Mouse (Mus musculus): Measurements from ENCODE around the gene Ncoa6. TPM values are rescaled to one million over a fixed set of nuclear protein-coding genes. Genes with fewer than 3 reads are reported as not detected.
"Not testable (repeated sequence)": the region's sequence is repeated elsewhere in the genome, so short reads cannot be mapped to it uniquely, and the experiment has no call there.

Ncoa6 gene
- total RNA-seq (2021), result 10 to 100 TPM; 38.2 to 39.7 TPM
- long read RNA-seq, experiment 1, partial matches to known transcripts, result 2 of 4 reads
- long read RNA-seq, experiment 1, other reads (novel, unspliced or antisense), result 2 of 4 reads
- long read RNA-seq, experiment 2, partial matches to known transcripts, result 4 of 8 reads
- long read RNA-seq, experiment 2, other reads (novel, unspliced or antisense), result 3 of 8 reads

DNA sequence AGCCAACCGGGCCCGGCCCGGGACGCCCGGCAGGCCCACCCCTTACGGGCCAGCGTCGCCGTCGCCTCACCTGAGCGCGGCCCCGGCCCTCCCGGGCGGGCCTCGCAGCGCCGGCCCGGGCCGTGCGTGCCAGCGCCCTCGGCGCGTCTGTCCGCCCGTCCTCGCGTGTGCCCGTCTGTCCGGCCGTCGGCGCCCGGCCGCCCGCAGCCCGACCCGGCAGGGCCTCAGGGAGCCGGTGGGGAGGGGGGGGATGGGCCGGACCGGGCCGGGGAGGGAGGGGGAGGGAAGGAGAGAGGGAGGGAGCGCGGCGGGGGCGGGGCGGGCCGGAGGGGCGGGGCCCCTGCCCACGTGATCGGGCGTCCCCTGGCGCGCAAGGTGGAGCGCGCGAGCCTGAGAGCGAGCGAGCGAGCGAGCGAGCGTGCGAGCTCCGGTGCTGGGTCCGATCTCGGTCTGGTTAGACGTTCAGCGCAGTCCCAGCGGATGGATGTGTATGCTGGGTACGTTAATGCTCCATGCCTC lies at the start of gene Ncoa6:
Gene Ncoa6, minus strand, starts transcription at position 325 of the 519 bp plus-strand sequence.
- DNase-seq (ENCODE audit: low spot score in 2 of 2), result peak; percentile 53 to 74

DNA sequence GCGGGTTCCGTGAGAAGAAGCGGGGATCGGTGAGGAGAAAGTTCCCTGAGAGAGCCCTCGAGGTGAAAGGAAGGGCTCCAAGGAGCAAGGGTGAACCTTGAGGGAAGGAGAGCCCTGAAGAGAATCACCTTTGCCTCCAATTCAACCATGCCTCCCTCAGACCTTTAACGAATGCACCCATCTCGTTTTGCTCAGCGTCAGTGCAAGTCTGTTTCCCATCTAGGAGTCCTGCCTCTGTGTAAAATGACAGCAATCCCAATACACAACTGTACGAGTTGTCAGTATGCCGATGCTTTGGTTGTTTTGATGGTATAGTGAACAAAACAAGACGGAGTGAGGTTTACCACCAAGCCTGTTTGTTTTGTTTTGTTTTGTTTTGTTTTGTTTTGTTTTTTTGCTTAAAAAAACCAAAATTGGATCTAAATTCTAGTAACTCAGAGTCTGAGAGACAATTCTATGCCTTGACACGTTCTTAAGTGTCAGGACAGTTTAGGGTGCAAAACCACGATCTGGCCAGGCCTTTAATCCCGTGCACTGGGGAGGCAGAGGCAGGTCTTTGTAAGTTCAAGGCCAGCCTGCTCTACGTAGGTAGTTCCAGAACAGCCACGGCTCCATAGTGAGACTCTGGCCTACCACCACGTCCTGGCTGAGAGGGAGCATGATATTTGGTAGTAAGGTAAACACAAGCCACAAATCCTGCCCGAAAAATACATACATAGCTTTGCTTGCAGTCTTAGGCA lies 45.0 kb upstream of the Ncoa6 start:
- no peak for DNase-seq (ENCODE audit: low spot score in 2 of 2)

DNA sequence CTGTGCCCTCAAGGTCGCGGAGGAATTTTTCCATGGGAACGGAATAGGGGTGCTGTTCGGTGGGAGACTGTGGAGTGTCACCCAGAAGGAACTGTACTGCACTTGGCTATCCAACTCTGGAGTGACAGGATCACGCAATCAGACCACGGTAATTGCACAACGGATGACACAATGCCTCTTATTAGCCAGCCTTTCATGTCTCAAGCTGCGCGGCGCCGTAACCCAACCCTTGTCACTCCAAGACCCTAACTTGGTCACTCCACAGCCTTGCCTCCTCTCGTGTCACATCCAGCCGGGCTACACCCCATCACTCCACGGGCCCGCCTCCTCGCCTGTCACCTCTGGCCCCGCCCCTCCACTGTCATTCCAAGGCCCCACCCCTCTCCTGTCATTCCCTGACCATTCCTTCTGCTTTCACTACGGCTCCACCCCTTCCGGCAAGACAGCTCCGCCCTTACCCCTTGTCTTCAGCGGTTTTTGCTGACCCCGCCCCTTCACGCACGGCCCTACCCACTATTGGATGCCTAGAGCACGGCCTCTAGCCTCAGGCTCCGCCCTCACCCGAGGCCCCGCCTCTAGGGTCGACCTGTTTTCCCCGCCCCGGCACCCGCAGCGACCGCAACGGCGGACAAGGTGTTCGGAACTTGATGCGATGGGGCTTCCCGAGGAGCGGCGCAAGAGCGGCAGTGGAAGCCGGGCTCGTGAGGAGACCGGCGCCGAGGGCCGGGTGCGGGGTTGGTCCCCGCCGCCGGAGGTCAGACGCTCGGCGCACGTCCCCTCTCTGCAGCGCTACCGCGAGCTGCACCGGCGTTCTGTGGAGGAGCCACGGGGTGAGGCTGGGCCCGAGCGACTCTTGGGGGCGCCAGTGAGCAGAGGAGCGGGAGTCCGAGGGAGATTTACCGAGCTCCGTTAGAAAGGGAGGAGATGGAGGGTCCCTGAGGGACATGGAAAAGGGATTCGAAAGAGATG lies 44.0 kb upstream of the Ncoa6 start, which contains the start of the genes Acss2 and Ggt7:
Gene Acss2, plus strand, starts transcription at position 494 of the 969 bp plus-strand sequence.
Gene Ggt7, minus strand, starts transcription at position 783 of the 969 bp plus-strand sequence.
- peak; percentile 89 to 98 for DNase-seq (ENCODE audit: low spot score in 2 of 2)

DNA sequence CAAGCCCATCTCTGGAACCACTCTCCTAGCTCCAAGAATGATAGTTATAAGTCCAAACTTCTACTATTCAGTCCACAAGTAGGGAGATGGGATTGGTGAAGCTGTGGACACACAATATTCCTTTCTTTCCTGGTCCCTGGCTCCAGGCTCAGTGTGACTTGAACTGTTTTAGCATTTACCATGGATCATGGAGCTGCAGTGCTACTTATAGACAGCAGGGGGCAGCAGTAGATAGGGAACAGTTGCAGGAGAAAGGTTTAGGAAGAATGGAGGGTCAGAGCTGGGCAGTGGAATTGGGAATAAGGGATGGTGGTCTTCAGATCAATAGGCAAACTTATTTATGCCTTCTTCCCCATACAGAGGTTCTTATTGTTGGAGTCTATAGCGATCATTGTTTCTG lies 42.2 kb upstream of the Ncoa6 start:
- DNase-seq (ENCODE audit: low spot score in 2 of 2), result peak in 1 of 2 experiments; percentile 51

DNA sequence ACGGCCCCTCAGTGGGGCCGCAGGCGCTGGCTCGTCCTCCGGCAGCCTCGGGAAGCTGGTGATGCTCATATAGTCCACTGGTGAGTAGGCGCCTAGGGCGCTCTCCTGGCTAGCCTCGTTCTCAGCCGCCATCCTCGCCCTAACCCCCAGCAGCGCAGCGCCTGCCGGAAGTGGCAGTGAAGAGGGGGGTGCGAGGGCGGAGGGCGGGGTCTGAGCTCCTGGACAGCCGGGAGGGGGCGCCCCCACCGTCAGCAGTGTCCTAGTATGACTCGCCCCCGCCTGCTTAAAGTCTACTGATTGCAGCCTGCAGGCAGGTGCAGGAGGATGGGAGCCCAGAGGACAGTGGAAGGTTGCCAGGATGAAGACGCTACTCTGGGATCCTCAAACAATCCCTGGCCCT lies 41.0 kb upstream of the Ncoa6 start:
- DNase-seq (ENCODE audit: low spot score in 2 of 2), result peak; percentile 67 to 71

DNA sequence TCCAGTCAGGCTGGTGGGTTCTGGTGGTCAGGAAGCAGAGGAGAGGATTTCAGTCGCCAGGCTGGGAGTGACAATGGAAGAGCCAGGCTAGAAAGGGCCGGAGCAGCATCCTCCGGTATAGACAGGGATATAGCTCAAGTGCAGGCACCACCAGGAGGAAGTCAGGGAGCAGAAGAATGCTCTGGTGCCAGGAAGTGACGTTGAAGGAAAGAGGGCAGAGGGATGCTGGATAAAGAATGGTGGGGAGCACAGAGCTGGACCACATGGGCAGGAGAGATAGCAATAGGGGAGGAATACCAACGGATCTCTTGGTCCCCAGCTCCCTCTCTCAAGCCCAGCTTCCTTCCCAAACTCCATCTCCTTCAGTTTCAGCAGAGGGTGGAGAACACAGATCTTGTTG lies 39.8 kb upstream of the Ncoa6 start:
- DNase-seq (ENCODE audit: low spot score in 2 of 2), result no peak

DNA sequence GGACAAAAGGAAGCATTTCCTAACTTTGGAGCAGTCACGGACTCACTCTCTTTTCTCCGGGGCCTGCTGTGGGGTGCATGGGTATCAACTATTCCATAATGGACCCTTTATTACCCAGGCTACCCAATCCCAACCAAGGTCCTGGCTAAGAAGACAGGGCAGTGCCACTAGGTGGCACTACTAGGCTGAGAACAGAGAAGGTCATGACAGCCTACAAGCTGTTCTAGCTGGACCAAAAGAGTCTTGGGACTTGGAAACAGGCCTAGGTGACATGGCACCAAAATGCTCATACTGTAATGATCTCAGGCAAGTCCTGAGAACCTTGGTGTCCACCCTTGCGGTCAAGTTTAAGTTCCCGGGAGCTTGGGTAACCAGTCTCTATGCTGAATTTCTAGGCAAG lies 38.8 kb upstream of the Ncoa6 start:
- DNase-seq (ENCODE audit: low spot score in 2 of 2), result no peak

DNA sequence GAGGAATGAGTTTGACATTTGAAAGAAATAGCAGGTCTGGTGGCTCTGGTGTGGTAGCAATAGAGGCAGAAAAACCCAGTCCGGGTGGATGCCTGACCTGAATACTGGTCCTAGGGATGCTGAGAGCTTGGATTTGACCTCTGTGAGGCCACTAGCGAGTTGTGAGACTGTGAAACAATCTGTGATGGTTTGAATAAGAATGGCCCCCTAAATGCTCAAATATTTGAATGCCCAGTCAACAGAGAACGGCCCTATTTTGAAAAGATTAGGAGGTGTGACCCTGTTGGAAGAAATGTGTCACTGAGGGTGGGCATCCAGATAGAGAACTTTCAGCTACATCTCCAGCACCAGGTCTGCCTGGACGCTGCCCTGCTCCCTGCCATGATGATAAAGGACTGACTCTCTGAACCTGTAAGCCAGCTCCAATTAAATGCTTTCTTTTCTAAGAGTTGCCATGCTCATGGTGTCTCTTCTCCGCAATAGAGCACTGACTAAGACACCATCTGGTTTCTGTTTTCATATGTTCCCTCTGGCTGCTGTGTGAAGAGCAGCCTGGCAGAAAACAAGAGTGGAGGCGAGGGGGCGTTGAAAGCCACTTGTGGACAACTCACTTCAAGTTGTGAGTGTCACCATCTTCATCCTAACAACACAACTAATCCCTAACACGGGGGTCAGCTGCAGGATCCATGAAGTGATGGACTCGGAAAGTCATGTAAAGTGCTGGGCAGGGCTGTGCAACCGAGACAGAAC lies 34.2 kb upstream of the Ncoa6 start:
- no peak for DNase-seq (ENCODE audit: low spot score in 2 of 2)

DNA sequence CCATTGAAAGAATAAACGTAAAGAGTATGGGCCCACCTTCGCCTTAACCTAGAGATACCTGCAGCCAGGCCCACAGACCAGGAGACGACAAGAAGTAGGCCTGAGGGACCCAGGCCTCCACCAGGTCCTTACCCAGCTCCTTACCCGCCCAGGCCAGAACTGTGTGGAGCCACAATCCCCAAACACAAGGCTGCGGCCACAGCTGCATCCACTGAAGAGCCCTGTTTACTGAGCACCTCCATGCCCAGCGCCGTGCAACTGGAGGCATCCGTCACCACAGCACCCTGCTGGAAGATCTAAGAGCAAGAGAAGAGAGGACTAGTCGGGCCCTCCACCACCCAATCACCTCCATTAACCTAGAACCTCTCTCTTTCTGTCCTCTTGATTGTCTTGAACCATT lies 32.1 kb upstream of the Ncoa6 start:
- DNase-seq (ENCODE audit: low spot score in 2 of 2), result no peak

DNA sequence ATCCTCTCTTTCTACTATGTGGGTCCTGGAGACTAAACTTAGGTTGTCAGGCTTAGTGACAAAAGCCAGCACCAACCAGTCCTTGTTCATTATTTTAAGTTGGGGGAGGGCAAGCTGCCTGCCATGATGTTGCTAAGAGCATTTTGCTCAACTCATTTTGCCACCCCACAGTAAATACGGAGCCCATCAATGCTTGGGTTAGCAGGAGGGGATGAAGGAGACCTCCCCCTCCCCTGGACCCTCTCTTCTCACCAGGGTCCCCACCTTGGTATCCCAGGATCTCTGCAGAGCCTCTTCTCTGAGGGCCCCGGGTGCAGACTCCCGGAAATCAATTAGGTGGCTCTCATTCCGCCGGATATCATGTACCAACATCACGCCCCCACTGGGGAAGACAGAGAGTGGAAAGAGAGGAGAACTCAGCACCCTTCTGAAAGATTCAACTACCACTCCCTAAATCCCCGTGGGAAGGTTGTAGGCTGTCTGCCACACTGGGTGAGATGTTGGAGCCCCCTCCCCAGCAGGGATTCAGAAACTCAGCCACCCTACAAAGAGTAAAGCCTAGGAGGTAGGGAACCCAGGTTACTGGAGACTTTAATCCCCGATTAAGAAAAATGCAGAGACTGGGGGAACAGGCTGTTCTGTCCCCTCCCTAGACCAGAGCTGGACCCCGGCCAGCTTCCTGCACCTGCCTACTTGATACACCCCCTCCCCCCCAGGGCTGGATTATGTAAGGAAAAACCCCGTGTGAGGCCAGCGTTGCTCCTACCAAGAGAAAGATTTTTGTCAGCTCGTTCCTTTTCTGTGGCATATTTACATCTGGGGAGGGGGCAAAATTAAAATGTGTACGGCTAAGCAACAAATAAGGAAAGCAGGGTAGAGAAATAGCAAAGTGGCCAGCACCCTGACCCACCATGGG lies 31.0 kb upstream of the Ncoa6 start:
- DNase-seq (ENCODE audit: low spot score in 2 of 2), result no peak

DNA sequence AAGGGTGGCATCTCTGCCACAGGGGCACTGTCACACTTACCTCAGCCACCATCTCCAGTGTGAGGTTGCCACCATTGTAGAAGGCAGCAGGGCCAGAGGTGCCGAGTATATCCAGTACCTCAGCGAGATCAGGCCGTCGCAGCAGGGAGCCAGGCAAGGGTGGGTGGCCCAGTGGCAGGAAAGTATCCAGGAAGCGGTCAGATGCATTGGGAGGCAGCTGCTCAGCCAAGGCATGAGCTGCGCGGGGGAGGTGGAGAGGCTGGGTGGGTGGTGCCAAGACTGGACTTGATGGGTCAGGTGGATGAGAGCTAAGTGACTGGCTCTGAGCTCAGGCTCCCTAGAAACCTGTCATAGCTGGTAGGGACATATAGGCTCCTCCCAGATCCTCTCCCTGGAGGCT lies 28.9 kb upstream of the Ncoa6 start:
- DNase-seq (ENCODE audit: low spot score in 2 of 2), result no peak

DNA sequence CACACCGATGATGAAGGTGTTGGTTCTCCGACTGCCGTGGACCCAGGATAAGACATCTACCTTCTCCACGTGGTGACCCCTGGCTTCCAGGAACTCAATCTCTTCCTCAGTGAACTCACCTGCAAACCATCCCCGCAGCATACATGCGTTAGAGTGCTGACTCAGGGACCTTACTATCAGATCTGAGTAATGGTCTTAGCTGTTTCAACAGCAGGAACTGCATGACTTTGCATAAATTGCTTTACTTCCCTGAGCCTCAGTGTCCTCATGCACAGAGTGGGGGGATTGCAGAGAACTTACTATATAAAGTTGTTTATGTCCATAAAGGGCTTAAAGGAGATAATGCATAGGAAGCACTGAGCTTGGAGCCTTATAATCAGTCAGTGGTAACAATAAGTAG lies 17.3 kb upstream of the Ncoa6 start:
- DNase-seq (ENCODE audit: low spot score in 2 of 2), result no peak

DNA sequence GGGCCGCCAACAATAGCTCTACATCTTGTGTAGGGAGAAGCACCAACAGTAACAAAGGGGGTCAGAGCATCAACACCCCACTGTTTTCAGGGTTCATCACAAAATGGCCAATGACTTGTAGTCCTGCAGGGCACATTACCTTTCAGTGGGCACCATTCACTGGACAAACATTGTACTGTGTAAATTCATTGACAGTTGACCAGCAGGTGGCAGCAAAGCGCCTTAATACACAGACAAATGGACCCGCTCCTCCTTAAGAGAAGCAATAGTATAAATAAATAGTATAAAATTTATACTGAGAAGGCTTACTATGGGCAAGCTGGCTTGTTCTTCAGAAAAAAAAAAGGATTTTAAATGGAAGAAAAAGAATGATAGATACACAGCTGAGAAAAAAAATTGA lies 8.3 kb upstream of the Ncoa6 start:
- DNase-seq (ENCODE audit: low spot score in 2 of 2), result peak in 1 of 2 experiments; percentile 56

DNA sequence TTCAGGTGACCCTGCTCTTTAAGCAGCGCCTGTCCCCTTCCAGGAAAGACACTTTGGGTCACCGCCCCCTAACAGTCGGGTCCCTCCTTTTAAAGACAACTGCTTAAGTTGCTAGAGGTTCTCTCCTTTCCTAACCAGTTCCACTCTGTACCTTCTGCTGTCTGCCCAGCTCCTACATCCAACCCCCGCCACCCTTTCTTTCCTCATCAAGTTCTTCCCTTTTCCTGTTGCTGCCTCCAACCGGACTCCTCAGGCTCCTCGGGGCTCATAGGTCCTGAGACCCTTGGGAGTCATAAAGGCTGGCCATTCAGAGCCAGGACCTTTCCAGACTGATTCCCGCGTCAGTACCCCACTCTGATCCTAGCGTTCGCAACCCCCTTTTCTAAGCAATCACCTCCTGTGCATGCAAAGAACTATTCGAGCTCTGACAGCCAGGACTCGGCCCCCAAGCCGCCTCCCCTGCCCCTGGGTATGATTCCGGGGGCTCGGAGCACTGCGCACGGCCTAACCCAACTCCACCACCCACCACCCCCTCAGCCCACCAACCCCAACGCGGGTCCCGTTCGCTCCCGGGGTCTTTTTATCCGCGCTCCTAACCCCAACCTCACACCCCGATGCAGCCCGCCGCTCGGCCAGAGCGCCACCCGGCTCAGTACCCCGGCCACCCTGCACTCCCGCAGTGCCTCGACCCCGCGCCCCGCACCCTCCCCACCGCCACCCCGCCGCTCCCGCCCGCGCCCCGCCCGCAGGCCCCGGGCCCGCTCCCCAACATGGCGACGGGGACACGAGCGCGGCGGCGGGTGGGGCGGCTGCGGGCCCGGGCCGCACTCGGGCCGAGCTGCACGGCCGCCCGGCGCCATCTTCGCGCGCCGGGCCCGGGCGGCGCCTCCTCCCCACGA lies 774 bp downstream of the Ncoa6 start:
- DNase-seq (ENCODE audit: low spot score in 2 of 2), result peak; percentile 29 to 37

DNA sequence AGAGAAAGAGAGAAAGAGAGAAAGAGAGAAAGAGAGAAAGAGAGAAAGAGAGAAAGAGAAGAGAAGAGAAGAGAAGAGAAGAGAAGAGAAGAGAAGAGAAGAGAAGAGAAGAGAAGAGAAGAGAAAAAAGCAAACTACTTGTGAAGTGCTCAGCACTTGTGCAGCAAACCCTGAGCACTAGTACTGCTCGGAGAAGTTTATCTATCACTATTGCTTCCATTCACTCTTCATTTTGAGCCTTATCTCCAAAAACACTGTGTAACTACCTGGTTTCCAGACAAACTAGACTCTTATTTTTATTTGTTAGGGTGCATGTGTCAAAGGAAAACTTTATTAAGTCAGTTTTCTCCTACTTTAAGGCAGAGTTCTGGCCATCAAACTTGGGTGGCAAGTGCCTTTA lies 6.8 kb downstream of the Ncoa6 start:
- no peak for DNase-seq (ENCODE audit: low spot score in 2 of 2)

DNA sequence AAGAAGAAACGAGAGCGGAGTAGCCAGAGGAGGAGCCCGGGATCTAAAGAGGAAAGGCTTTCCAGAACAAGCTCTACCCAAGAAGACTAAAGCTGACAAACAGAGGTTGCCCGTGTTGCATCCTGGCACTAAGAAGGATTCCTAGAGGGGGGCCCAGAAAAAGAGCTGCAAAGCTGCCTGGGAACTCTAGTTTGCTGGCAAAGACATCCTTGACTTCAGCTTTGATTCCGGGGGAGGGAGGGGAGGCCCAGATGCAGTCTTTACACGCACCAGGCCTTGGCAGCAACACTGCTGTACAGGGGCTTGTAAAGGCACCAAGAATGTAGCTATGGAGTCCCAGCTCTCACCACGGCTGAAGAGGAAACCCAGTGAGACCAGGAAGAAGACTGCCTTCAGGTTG lies 20.1 kb downstream of the Ncoa6 start:
- peak in 1 of 2 experiments; percentile 14 for DNase-seq (ENCODE audit: low spot score in 2 of 2)

DNA sequence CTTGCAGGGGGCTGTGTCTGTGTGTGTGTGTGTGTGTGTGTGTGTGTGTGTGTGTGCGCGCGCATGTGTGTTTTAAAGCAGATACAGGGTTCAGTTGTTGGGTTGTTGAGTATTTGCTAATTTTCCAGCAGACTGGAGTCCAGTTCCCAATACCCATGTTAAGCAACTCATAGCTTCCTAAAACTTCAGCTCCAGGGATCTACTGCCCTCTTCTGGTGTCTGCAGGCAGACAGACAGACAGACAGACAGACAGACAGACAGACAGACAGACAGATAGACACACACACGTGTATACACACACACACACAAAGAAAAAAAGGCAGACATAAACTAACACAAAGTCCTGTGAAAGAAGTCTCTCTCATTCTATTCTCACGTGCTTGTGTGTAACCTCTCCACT lies 22.4 kb downstream of the Ncoa6 start:
- DNase-seq (ENCODE audit: low spot score in 2 of 2), result no peak

DNA sequence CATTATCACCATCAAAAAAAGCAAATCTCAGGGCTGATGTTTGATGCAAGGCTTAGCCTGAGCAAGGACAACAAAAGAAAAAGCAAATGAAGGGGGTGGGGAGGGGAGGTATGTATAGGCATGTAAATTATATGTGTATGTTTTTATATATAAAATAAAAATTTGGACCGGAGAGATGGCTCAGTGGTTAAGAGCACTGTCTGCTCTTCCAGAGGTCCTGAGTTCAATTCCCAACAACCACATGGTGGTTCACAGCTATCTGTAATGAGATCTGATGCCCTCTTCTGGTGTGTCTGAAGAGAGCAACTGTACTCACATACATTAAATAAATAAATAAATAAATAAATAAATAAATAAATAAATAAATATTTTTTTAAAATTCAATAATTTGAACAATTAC lies 25.8 kb downstream of the Ncoa6 start:
- DNase-seq (ENCODE audit: low spot score in 2 of 2), result not testable (repeated sequence)

DNA sequence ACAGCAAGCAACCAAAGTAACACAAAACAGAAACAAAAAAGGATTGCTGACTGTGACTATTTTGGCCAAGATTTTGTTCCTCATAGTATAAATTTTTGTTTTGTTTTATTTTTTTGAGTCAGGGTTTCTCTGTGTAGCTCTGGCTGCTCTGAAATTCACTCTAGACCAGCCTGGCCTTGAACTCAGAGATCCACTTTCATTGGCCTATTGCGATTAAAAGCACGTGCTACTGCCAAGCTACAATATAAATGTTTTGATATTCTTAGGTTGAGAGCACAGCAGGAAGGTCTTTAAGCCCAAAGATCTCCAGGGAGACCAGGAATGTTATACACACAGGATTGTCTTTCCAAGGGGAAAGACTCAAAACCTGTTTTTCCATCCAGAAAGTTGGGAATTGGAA lies 30.2 kb downstream of the Ncoa6 start:
- no peak for DNase-seq (ENCODE audit: low spot score in 2 of 2)

Measured in gastrocnemius, postnatal 4 days (tissue).